Mouse (Mus musculus) MEL (cell line): ENCODE measurements around the gene Extl1. TPM values are rescaled to one million over a fixed set of nuclear protein-coding genes. Genes with fewer than 3 reads are reported as not detected.

Experiments used
- DNase-seq: peaks from one replicate; pipeline ENCODE4 v3.0.0; 2011; ENCODE audit warnings: low read depth, low spot score
- H3K27ac ChIP-seq: 2 replicates; pipeline ENCODE4 v1.5.1; 2012; ENCODE audit warnings: low read depth, mild to moderate bottlenecking, control low read depth, low read length, moderate library complexity; ENCODE audit not compliant: control insufficient read depth
- H3K27me3 ChIP-seq, 2 experiments: fragments of 150-350 bp in 1 of 2; sonication (generic) in 1 of 2; 2 replicates each; pipeline ENCODE4 v1.6.1; 2012; ENCODE audit warnings: low read length in 2 of 2, mild to moderate bottlenecking in 2 of 2, improper control_type of control experiment in 1 of 2, moderate library complexity in 1 of 2; ENCODE audit not compliant: insufficient read depth in 2 of 2, control insufficient read depth in 1 of 2
- H3K36me3 ChIP-seq, 2 experiments: 2 replicates each; pipeline ENCODE4 v1.6.1; 2012 to 2014; ENCODE audit warnings: low read length in 2 of 2, improper control_type of control experiment in 1 of 2, inconsistent platforms in 1 of 2, mild to moderate bottlenecking in 1 of 2; ENCODE audit not compliant: insufficient read depth in 2 of 2, control insufficient read depth in 1 of 2
- H3K4me1 ChIP-seq, 2 experiments: fragments of 150-350 bp in 1 of 2; sonication (generic) in 1 of 2; 2 replicates each; pipeline ENCODE4 v1.6.1; 2012; ENCODE audit warnings: low read length in 2 of 2, improper control_type of control experiment in 1 of 2, mild to moderate bottlenecking in 1 of 2; ENCODE audit not compliant: insufficient read depth in 2 of 2, control insufficient read depth in 1 of 2
- H3K4me3 ChIP-seq, 2 experiments: fragments of 150-350 bp in 1 of 2; sonication (generic) in 1 of 2; 2 replicates each; pipeline ENCODE4 v1.5.1; 2012; ENCODE audit warnings: low read depth in 2 of 2, low read length in 2 of 2, mild to moderate bottlenecking in 2 of 2, moderate library complexity in 2 of 2, control low read depth in 1 of 2, improper control_type of control experiment in 1 of 2; ENCODE audit not compliant: control insufficient read depth in 1 of 2, insufficient read depth in 1 of 2
- H3K79me2 ChIP-seq: 2 replicates; pipeline ENCODE4 v1.6.1; 2012; ENCODE audit warnings: mild to moderate bottlenecking, low read length, moderate library complexity; ENCODE audit not compliant: control insufficient read depth, poor library complexity, insufficient read depth
- H3K9ac ChIP-seq: 2 replicates; pipeline ENCODE4 v1.6.1; 2012; ENCODE audit warnings: low read depth, mild to moderate bottlenecking, control low read depth, low read length, moderate library complexity; ENCODE audit not compliant: control insufficient read depth, poor library complexity, severe bottlenecking
- H3K9me3 ChIP-seq: fragments of 150-350 bp; sonication (generic); replicated peaks from 2 replicates; pipeline ENCODE4 v1.6.1; 2012; ENCODE audit warnings: mild to moderate bottlenecking, low read length, improper control_type of control experiment, moderate library complexity; ENCODE audit not compliant: insufficient read depth
- BHLHE40 ChIP-seq: IDR thresholded peaks from 2 replicates; pipeline ENCODE4 v1.6.1; 2012; ENCODE audit warnings: low read depth, mild to moderate bottlenecking, inconsistent platforms, low read length, improper control_type of control experiment, borderline replicate concordance
- ELF1 ChIP-seq: IDR thresholded peaks from 2 replicates; pipeline ENCODE4 v1.6.1; 2014; ENCODE audit warnings: low read depth, mild to moderate bottlenecking, inconsistent platforms, low read length, improper control_type of control experiment, moderate library complexity
- polyA plus RNA-seq, 2 experiments: library from polyadenylated mRNA; stranded (reverse) in 1 of 2; unstranded in 1 of 2; fragments of >175 nt in 1 of 2; fragments of >200 nt in 1 of 2; gene quantifications; 2 replicates each; pipeline versions ENCODE4 v1.2.1 to v1.2.4; 2012; ENCODE audit warnings: low replicate concordance in 2 of 2, low read depth in 1 of 2; ENCODE audit not compliant: insufficient read length in 2 of 2, insufficient read depth in 1 of 2, missing spikeins in 1 of 2
- total RNA-seq: library from RNA; depleted of rRNA; stranded (reverse); fragments of 300-350 nt; gene quantifications from 2 replicates; pipeline ENCODE4 v1.2.3, GENCODE M21; 2012; rRNA removed

Gene Extl1
- total and polyA plus RNA-seq, 3 experiments: 0.04 to 0.33 TPM; not detected in 1

- no peaks in the 10 kb centered on the region for H3K9me3 ChIP-seq
- TF ChIP-seq ELF1 (no peak), BHLHE40 (no peak)
- H3K79me2 ChIP-seq: no peaks in the 10 kb centered on the region
- no peak for DNase-seq
- H3K27ac ChIP-seq: no peak overlapping the region
- no peaks in the 10 kb centered on the region for H3K4me1 ChIP-seq
- H3K27me3 ChIP-seq: peaks cover 2% of the 10 kb centered on the region in 2 experiments; a peak in 2 of 4 replicates
- no peaks in the 10 kb centered on the region for H3K36me3 ChIP-seq
- H3K4me3 ChIP-seq: no peak overlapping the region
- H3K9ac ChIP-seq: no peak overlapping the region
Measured at GRCm38 (mm10) chr4:134306963-134307362, 76.7 kb downstream of the Extl1 start.

Other genes with a start within 250 kb of the Extl1 start
- 30.8 and 32.9 TPM in 2 replicates for gene Cep85, start 196.7 kb downstream of the Extl1 start, total RNA-seq
- gene Cep85, start 196.7 kb downstream of the Extl1 start, polyA plus RNA-seq: 10 to 100 TPM; 80.9 to 81.1 TPM
- not detected in 2 replicates for gene Gm7534, start 180.8 kb downstream of the Extl1 start, total RNA-seq
- gene Gm7534, start 180.8 kb downstream of the Extl1 start, polyA plus RNA-seq: not detected
- not detected in 2 replicates for gene Catsper4, start 156.5 kb downstream of the Extl1 start, total RNA-seq
- not detected for gene Catsper4, start 156.5 kb downstream of the Extl1 start, polyA plus RNA-seq
- not detected in 2 replicates for gene Cnksr1, start 145.5 kb downstream of the Extl1 start, total RNA-seq
- under 1 TPM in 1 of 2 experiments, not detected in 1; 0.07 TPM for gene Cnksr1, start 145.5 kb downstream of the Extl1 start, polyA plus RNA-seq
- 1.6 and 2.8 TPM in 2 replicates for gene E130218I03Rik, start 140.2 kb downstream of the Extl1 start, total RNA-seq
- gene E130218I03Rik, start 140.2 kb downstream of the Extl1 start, polyA plus RNA-seq: 1 to 10 TPM in 1 of 2 experiments, not detected in 1; 1.6 TPM
- gene Zfp593, start 138.3 kb downstream of the Extl1 start, total RNA-seq: 27.3 and 30.4 TPM in 2 replicates
- 10 to 100 TPM in 1 of 2 experiments, not detected in 1; 33.9 TPM for gene Zfp593, start 138.3 kb downstream of the Extl1 start, polyA plus RNA-seq
- gene Gm30191, start 136.9 kb downstream of the Extl1 start, total RNA-seq: not detected in 2 replicates
- not detected for gene Gm30191, start 136.9 kb downstream of the Extl1 start, polyA plus RNA-seq
- not detected in 2 replicates for gene Grrp1, start 129.7 kb downstream of the Extl1 start, total RNA-seq
- not detected for gene Grrp1, start 129.7 kb downstream of the Extl1 start, polyA plus RNA-seq
- gene Pdik1l, start 96.0 kb downstream of the Extl1 start, total RNA-seq: 13.0 and 14.3 TPM in 2 replicates
- 10 to 100 TPM; 11.7 to 32.1 TPM for gene Pdik1l, start 96.0 kb downstream of the Extl1 start, polyA plus RNA-seq
- not detected in 2 replicates for gene Trim63, start 68.7 kb downstream of the Extl1 start, total RNA-seq
- gene Trim63, start 68.7 kb downstream of the Extl1 start, polyA plus RNA-seq: not detected
- gene Slc30a2, start 40.7 kb downstream of the Extl1 start, total RNA-seq: 0.46 and 0.54 TPM in 2 replicates
- under 1 TPM in 1 of 2 experiments, not detected in 1; 0.39 TPM for gene Slc30a2, start 40.7 kb downstream of the Extl1 start, polyA plus RNA-seq
- 6.0 TPM in 2 replicates for gene Pafah2, start 12.5 kb upstream of the Extl1 start, total RNA-seq
- 10 to 100 TPM in 1 of 2 experiments, not detected in 1; 10.6 TPM for gene Pafah2, start 12.5 kb upstream of the Extl1 start, polyA plus RNA-seq
- gene Stmn1, start 84.5 kb upstream of the Extl1 start, total RNA-seq: 200 and 214 TPM in 2 replicates
- gene Stmn1, start 84.5 kb upstream of the Extl1 start, polyA plus RNA-seq: 100 to 1,000 TPM in 1 of 2 experiments, not detected in 1; 350 TPM
- gene Paqr7, start 112.8 kb upstream of the Extl1 start, total RNA-seq: 0.19 and 0.26 TPM in 2 replicates
- gene Paqr7, start 112.8 kb upstream of the Extl1 start, polyA plus RNA-seq: 1 to 10 TPM in 1 of 2 experiments, not detected in 1; 2.4 TPM
- gene Aunip, start 127.1 kb upstream of the Extl1 start, total RNA-seq: 12.8 and 14.9 TPM in 2 replicates
- gene Aunip, start 127.1 kb upstream of the Extl1 start, polyA plus RNA-seq: 10 to 100 TPM in 1 of 2 experiments, not detected in 1; 20.6 TPM
- 44.3 and 52.0 TPM in 2 replicates for gene Mtfr1l, start 151.5 kb upstream of the Extl1 start, total RNA-seq
- 10 to 100 TPM in 1 of 2 experiments, not detected in 1; 88.3 TPM for gene Mtfr1l, start 151.5 kb upstream of the Extl1 start, polyA plus RNA-seq
- gene Selenon, start 168.3 kb upstream of the Extl1 start, total RNA-seq: 2.2 and 2.9 TPM in 2 replicates
- 10 to 100 TPM in 1 of 2 experiments, not detected in 1; 16.3 TPM for gene Selenon, start 168.3 kb upstream of the Extl1 start, polyA plus RNA-seq